Mouse (Mus musculus) left cerebral cortex, postnatal 4 days (tissue): Measurements from ENCODE around the gene Map3k1. TPM values are rescaled to one million over a fixed set of nuclear protein-coding genes. Genes with fewer than 3 reads are reported as not detected.

ENCODE experiments used
- DNase-seq: peaks from one replicate; pipeline ENCODE4 v3.0.0-alpha.2; 2022
- intact Hi-C: fragments of 180-260 bp; cut with DNase I; formaldehyde crosslinking; loops from one replicate; pipeline ENCODE4 v1.15.1; 2025
- total RNA-seq, 2 experiments: library from RNA; stranded (reverse); gene quantifications; 2 replicates each; pipeline ENCODE4 v1.2.3; 2021

Map3k1 gene
- total RNA-seq, 2 experiments from 2014 or later, result 19.1 to 21.3 TPM

GRCm38 (mm10) chr13:111792975-111793287 is 15.9 kb downstream of the Map3k1 start:
- DNase-seq, result peak; percentile 44
- intact Hi-C loops, result no loop called here

- DNase-seq, result peak; percentile 98
- intact Hi-C loops, result no loop called here
Measured at GRCm38 (mm10) chr13:111792130-111792974, 16.4 kb downstream of the Map3k1 start.

- no peak for DNase-seq
- intact Hi-C loops, result no loop called here
Measured at GRCm38 (mm10) chr13:111791596-111791995, 17.2 kb downstream of the Map3k1 start.

GRCm38 (mm10) chr13:111789420-111790065 is 19.2 kb downstream of the Map3k1 start:
- intact Hi-C loops, result loop anchor here (5.0 kb wide), 1 partner anchor 473 kb away; no protein-coding TSS in a partner anchor
- no peak for DNase-seq

GRCm38 (mm10) chr13:111788882-111789281 is 19.9 kb downstream of the Map3k1 start:
- DNase-seq, result no peak
- intact Hi-C loops, result loop anchor here (5.0 kb wide), 1 partner anchor 473 kb away; no protein-coding TSS in a partner anchor

GRCm38 (mm10) chr13:111787857-111788619 is 20.8 kb downstream of the Map3k1 start:
- intact Hi-C loops, result loop anchor here (5.0 kb wide), 1 partner anchor 474 kb away; no protein-coding TSS in a partner anchor
- peak; percentile 85 for DNase-seq

- no peak for DNase-seq
- intact Hi-C loops, result loop anchor here (5.0 kb wide), 1 partner anchor 476 kb away; no protein-coding TSS in a partner anchor
Measured at GRCm38 (mm10) chr13:111786584-111786983, 22.2 kb downstream of the Map3k1 start.

- peak; percentile 65 for DNase-seq
- intact Hi-C loops, result no loop called here
Measured at GRCm38 (mm10) chr13:111783451-111783850, 25.3 kb downstream of the Map3k1 start.

GRCm38 (mm10) chr13:111779471-111779870 is 29.3 kb downstream of the Map3k1 start:
- no peak for DNase-seq
- intact Hi-C loops, result no loop called here

GRCm38 (mm10) chr13:111778606-111779005 is 30.2 kb downstream of the Map3k1 start:
- intact Hi-C loops, result no loop called here
- no peak for DNase-seq

GRCm38 (mm10) chr13:111777865-111778264 is 30.9 kb downstream of the Map3k1 start:
- no peak for DNase-seq
- intact Hi-C loops, result no loop called here

- intact Hi-C loops, result no loop called here
- DNase-seq, result no peak
Measured at GRCm38 (mm10) chr13:111777179-111777578, 31.6 kb downstream of the Map3k1 start.

GRCm38 (mm10) chr13:111772075-111772474 is 36.7 kb downstream of the Map3k1 start:
- DNase-seq, result no peak
- intact Hi-C loops, result no loop called here

GRCm38 (mm10) chr13:111771232-111771631 is 37.6 kb downstream of the Map3k1 start:
- peak; percentile 71 for DNase-seq
- intact Hi-C loops, result no loop called here

GRCm38 (mm10) chr13:111770776-111771175 is 38.0 kb downstream of the Map3k1 start:
- intact Hi-C loops, result no loop called here
- DNase-seq, result no peak

GRCm38 (mm10) chr13:111762526-111762925 is 46.3 kb downstream of the Map3k1 start:
- DNase-seq, result no peak
- intact Hi-C loops, result no loop called here

- intact Hi-C loops, result no loop called here
- no peak for DNase-seq
Measured at GRCm38 (mm10) chr13:111756986-111757385, 51.8 kb downstream of the Map3k1 start.

- no peak for DNase-seq
- intact Hi-C loops, result no loop called here
Measured at GRCm38 (mm10) chr13:111755937-111756336, 52.9 kb downstream of the Map3k1 start.

GRCm38 (mm10) chr13:111755377-111755776 is 53.4 kb downstream of the Map3k1 start:
- intact Hi-C loops, result no loop called here
- DNase-seq, result no peak

- DNase-seq, result no peak
- intact Hi-C loops, result no loop called here
Measured at GRCm38 (mm10) chr13:111753321-111753720, 55.5 kb downstream of the Map3k1 start.
